Mouse (Mus musculus): ENCODE data around the gene Pknox1. TPM values are rescaled to one million over a fixed set of nuclear protein-coding genes. Genes with fewer than 3 reads are reported as not detected.

Gene Pknox1
- polyA plus RNA-seq, 1 experiment from 2014 or later: 21.5 TPM

DNA sequence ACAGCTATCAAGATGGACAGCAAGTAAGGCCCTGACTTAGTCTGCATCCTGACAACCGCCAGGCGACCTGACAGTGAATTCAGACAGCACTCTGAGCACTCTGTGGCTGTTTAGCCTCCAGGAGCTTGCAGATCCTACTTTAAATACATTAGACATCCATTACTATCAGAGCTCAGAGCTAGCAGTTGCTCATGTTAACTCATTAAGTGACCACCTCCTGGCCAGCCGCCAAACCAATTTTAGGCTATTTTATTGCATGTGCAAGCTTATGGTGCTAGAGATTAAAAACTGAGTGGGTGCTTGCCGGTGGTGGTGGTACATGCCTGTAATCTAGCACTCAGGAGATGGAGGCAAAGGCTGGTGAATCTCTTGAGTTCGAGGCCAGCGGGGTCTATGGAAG is 19.2 kb downstream of the Pknox1 start:
- H3K4me3 ChIP-seq (replicated peaks; ENCODE audit: low read depth, low read length): no peak overlapping the region
- WGBS: 81% methylated on average over 6 of the region's 6 CpGs
- H3K4me1 ChIP-seq (replicated peaks; ENCODE audit: insufficient read depth, low read length): no peaks in the 10 kb centered on the region
- H3K9ac ChIP-seq (ENCODE audit: low read depth, low read length): no peak overlapping the region
- DNase-seq (ENCODE audit: low spot score): no peak
- no peak overlapping the region for H3K4me2 ChIP-seq (ENCODE audit: low read length)
- no peak overlapping the region for H3K27ac ChIP-seq
- H3K36me3 ChIP-seq (ENCODE audit: insufficient read depth, low read length): peaks cover 11% of the 10 kb centered on the region; the same call in 1 of the 2 replicates
- TF ChIP-seq CTCF (IDR thresholded peaks at IDR 0.05; ENCODE audit: low read depth): no peak
- H3K27me3 ChIP-seq (ENCODE audit: insufficient read depth, low read length): no peaks in the 10 kb centered on the region
- H3K9me3 ChIP-seq (replicated peaks; ENCODE audit: low read length): no peaks in the 10 kb centered on the region
- ATAC-seq (replicated peaks; ENCODE audit: low FRiP score, low read depth): no peak

DNA sequence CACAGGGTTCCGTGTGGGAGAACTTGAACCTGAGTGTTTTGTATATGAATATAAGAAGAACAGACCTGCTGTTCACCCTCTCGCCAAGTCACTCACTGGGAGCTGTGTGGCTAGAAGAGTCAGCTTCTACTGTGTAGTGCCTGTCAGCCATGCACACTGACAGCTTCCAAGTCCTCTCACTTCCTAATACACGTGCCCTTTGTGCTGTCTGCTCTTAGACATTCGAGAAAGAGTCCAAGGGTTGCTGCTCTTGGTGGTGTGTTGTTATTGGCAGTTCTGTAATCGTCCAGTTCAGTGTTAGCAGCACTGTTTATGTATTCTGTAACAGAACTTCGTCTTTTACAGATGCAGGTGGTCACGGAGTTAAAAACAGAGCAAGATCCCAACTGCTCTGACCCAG is 23.6 kb downstream of the Pknox1 start:
- ATAC-seq (replicated peaks; ENCODE audit: low FRiP score, low read depth) (peak; percentile 33; the same call in 1 of the 2 replicates), DNase-seq (ENCODE audit: low spot score) (no peak)
- Histone ChIP-seq H3K27me3 (ENCODE audit: insufficient read depth, low read length) (no peaks in the 10 kb centered on the region), H3K4me1 (replicated peaks; ENCODE audit: insufficient read depth, low read length) (no peaks in the 10 kb centered on the region), H3K27ac (no peak overlapping the region), H3K4me2 (ENCODE audit: low read length) (no peak overlapping the region), H3K36me3 (ENCODE audit: insufficient read depth, low read length) (peaks cover 38% of the 10 kb centered on the region; the same call in 1 of the 2 replicates), H3K9me3 (replicated peaks; ENCODE audit: low read length) (no peaks in the 10 kb centered on the region), H3K4me3 (replicated peaks; ENCODE audit: low read depth, low read length) (no peak overlapping the region), H3K9ac (ENCODE audit: low read depth, low read length) (no peak overlapping the region)
- TF ChIP-seq CTCF (IDR thresholded peaks at IDR 0.05; ENCODE audit: low read depth): no peak
- 70% methylated on average over 7 of the region's 7 CpGs for WGBS

DNA sequence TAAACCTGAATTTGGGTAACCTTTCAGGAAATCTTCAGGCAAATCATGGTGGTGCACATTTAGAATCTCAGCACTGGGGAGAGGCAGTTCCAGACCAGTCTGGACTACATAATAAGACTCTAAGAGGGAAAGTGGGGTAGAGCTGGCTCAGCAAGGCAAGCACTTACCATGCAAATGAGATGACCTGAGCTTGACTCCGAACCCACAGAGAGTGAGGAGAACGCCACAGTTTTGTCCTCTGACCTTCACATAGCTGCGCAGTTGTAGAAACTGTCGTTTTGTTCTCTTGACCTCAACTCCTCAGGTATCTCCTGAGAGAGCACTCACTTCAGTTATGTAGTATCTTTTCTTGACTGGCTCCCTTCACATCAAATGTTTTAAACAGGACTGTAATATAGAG is 24.2 kb downstream of the Pknox1 start:
- Histone ChIP-seq H3K4me1 (replicated peaks; ENCODE audit: insufficient read depth, low read length) (no peaks in the 10 kb centered on the region), H3K27me3 (ENCODE audit: insufficient read depth, low read length) (no peaks in the 10 kb centered on the region), H3K27ac (no peak overlapping the region), H3K9me3 (replicated peaks; ENCODE audit: low read length) (no peaks in the 10 kb centered on the region), H3K4me3 (replicated peaks; ENCODE audit: low read depth, low read length) (no peak overlapping the region), H3K9ac (ENCODE audit: low read depth, low read length) (no peak overlapping the region), H3K4me2 (ENCODE audit: low read length) (no peak overlapping the region), H3K36me3 (ENCODE audit: insufficient read depth, low read length) (peaks cover 37% of the 10 kb centered on the region; the same call in 1 of the 2 replicates)
- no peak for DNase-seq (ENCODE audit: low spot score)
- no peak for TF ChIP-seq CTCF (IDR thresholded peaks at IDR 0.05; ENCODE audit: low read depth)
- WGBS: 81% methylated on average over 4 of the region's 4 CpGs
- ATAC-seq (replicated peaks; ENCODE audit: low FRiP score, low read depth): no peak

DNA sequence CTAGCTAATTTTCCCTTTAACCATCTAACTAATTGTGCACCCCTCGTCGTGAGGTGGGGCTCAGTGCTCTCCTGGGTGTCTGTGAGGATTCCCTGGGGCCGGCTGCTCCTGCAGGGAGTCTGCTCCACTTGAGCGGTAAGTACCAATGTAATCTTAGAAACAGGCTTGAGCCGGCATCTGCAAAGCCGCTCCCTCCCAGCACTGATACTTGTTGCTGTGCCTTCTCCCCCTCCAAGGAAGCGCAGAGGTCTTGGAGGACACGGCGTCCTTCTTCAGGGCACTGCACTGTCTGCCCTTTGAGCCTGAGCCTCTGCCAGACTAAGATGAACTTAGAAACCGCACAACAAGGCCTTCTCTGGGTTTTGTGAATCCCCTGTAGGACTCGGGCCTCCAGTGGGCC is 26.3 kb downstream of the Pknox1 start:
- ATAC-seq (replicated peaks; ENCODE audit: low FRiP score, low read depth) (no peak), DNase-seq (ENCODE audit: low spot score) (no peak)
- no peak overlapping the region for H3K4me2 ChIP-seq (ENCODE audit: low read length)
- H3K4me1 ChIP-seq (replicated peaks; ENCODE audit: insufficient read depth, low read length): no peaks in the 10 kb centered on the region
- no peaks in the 10 kb centered on the region for H3K27me3 ChIP-seq (ENCODE audit: insufficient read depth, low read length)
- no peak for TF ChIP-seq CTCF (IDR thresholded peaks at IDR 0.05; ENCODE audit: low read depth)
- no peak overlapping the region for H3K9ac ChIP-seq (ENCODE audit: low read depth, low read length)
- WGBS: 81% methylated on average over 11 of the region's 11 CpGs
- peaks cover 30% of the 10 kb centered on the region; the same call in 1 of the 2 replicates for H3K36me3 ChIP-seq (ENCODE audit: insufficient read depth, low read length)
- H3K27ac ChIP-seq: no peak overlapping the region
- H3K9me3 ChIP-seq (replicated peaks; ENCODE audit: low read length): no peaks in the 10 kb centered on the region
- no peak overlapping the region for H3K4me3 ChIP-seq (replicated peaks; ENCODE audit: low read depth, low read length)

DNA sequence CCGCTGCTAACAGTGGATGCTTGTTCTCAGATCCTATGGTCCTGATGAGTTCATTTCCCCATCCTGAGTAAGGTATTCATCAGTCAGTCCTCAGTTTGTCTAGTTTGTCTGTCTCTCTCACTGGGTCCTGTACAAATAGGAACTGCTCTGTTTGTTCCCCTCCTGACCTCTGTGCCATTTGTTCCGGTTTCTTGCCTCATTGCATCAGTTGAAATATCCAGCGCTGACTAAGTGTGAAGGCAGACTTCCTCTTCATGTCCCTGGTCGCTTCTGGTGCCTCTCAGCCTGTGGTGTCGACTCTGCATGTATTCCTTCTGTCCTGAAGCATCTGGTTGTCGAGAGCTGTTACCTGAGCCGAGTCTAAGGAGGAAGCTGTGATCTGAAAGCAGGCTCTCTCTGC is 30.1 kb downstream of the Pknox1 start:
- no peak for TF ChIP-seq CTCF (IDR thresholded peaks at IDR 0.05; ENCODE audit: low read depth)
- H3K4me2 ChIP-seq (ENCODE audit: low read length): no peak overlapping the region
- H3K9ac ChIP-seq (ENCODE audit: low read depth, low read length): no peak overlapping the region
- H3K4me1 ChIP-seq (replicated peaks; ENCODE audit: insufficient read depth, low read length): no peaks in the 10 kb centered on the region
- ATAC-seq (replicated peaks; ENCODE audit: low FRiP score, low read depth): no peak
- no peaks in the 10 kb centered on the region for H3K9me3 ChIP-seq (replicated peaks; ENCODE audit: low read length)
- no peak for DNase-seq (ENCODE audit: low spot score)
- H3K36me3 ChIP-seq (ENCODE audit: insufficient read depth, low read length): peaks cover 34% of the 10 kb centered on the region; the same call in 1 of the 2 replicates
- 48% methylated on average over 7 of the region's 7 CpGs for WGBS
- no peak overlapping the region for H3K27ac ChIP-seq
- no peak overlapping the region for H3K4me3 ChIP-seq (replicated peaks; ENCODE audit: low read depth, low read length)
- no peaks in the 10 kb centered on the region for H3K27me3 ChIP-seq (ENCODE audit: insufficient read depth, low read length)

DNA sequence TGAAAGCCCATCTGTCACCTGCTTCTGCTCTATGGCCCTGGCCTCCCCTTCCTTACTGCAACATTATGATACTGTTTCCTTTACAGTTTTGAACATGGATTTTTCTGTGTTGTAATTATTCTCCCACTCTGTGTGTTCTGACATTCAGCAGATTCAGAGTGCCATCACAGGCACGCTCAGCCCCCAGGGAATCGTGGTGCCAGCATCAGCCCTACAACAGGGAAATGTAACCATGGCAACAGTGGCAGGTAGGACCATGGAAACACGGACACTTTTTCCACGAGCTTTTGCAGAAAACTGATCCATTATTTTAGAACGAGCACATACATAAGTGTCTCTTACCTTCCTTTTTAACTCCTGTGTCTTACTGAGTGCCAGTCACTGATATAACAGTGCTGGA is 30.5 kb downstream of the Pknox1 start:
- 89% methylated on average over 5 of the region's 5 CpGs for WGBS
- no peaks in the 10 kb centered on the region for H3K9me3 ChIP-seq (replicated peaks; ENCODE audit: low read length)
- ATAC-seq (replicated peaks; ENCODE audit: low FRiP score, low read depth): no peak

DNA sequence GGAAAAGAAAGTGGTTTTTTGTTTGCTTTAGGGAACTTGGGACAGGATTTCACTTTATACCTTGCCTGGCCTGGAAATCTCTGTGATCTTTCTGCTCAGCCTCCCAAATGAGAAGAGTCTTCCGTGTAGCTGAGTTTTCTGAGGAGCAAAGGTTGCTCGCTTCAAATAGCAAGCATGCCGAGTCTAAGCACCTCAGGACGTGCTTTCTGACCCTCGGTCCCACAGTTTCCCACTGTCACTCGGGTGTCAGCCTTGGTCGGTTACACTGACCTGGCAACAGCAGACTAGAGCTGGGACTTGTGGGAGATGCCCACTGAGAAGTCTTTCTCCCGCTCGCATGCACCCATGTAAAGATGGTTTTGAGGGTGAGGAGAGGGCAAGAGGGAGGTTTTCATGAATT is 33.4 kb downstream of the Pknox1 start:
- ATAC-seq (replicated peaks; ENCODE audit: low FRiP score, low read depth): no peak
- TF ChIP-seq CTCF (IDR thresholded peaks at IDR 0.05; ENCODE audit: low read depth): no peak
- Histone ChIP-seq H3K36me3 (ENCODE audit: insufficient read depth, low read length) (peaks cover 31% of the 10 kb centered on the region; the same call in 1 of the 2 replicates), H3K27me3 (ENCODE audit: insufficient read depth, low read length) (no peaks in the 10 kb centered on the region), H3K9ac (ENCODE audit: low read depth, low read length) (no peak overlapping the region), H3K4me2 (ENCODE audit: low read length) (no peak overlapping the region), H3K27ac (no peak overlapping the region), H3K4me3 (replicated peaks; ENCODE audit: low read depth, low read length) (no peak overlapping the region), H3K9me3 (replicated peaks; ENCODE audit: low read length) (no peaks in the 10 kb centered on the region), H3K4me1 (replicated peaks; ENCODE audit: insufficient read depth, low read length) (no peaks in the 10 kb centered on the region)
- no peak for DNase-seq (ENCODE audit: low spot score)
- 79% methylated on average over 9 of the region's 9 CpGs for WGBS

More for the DNA sequence above, 30.5 kb downstream of the Pknox1 start:
- DNase-seq (ENCODE audit: low spot score): no peak
- Histone ChIP-seq H3K27me3 (ENCODE audit: insufficient read depth, low read length) (no peaks in the 10 kb centered on the region), H3K36me3 (ENCODE audit: insufficient read depth, low read length) (peaks cover 36% of the 10 kb centered on the region; the same call in 1 of the 2 replicates), H3K27ac (no peak overlapping the region), H3K4me3 (replicated peaks; ENCODE audit: low read depth, low read length) (no peak overlapping the region), H3K4me1 (replicated peaks; ENCODE audit: insufficient read depth, low read length) (no peaks in the 10 kb centered on the region), H3K4me2 (ENCODE audit: low read length) (no peak overlapping the region), H3K9ac (ENCODE audit: low read depth, low read length) (no peak overlapping the region)
- no peak for TF ChIP-seq CTCF (IDR thresholded peaks at IDR 0.05; ENCODE audit: low read depth)

All from kidney, postnatal 0 days (tissue).